Mouse (Mus musculus): ENCODE measurements around the gene Srpk1. TPM values are rescaled to one million over a fixed set of nuclear protein-coding genes. Genes with fewer than 3 reads are reported as not detected.

Srpk1 gene
- polyA plus RNA-seq, 1 experiment, result 19.7 TPM

DNA sequence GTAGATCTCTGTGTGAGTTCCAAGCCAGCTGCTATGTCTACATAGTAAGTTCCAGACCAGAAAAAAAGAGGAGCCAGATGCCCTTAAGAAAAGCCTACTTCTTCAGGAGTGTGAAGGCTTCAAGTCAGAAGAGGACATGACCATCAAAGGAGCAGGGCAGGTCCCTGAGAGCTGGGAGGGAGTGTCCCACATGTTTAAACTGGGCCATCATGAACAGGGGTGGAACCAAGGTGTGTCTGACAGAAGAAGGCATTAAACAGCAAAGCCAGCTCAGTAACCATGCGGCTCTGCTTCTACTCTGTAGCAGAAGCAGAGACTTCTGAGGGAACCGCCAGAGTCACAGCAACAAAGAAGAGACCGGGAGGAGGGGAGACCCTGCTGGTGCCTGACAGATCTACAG is 21.2 kb upstream of the Srpk1 start:
- Histone ChIP-seq H3K27ac (ENCODE audit: insufficient read depth, low read depth, low read length) (no peak overlapping the region), H3K27me3 (ENCODE audit: control insufficient read depth, insufficient read depth, low read length) (no peaks in the 10 kb centered on the region), H3K4me3 (ENCODE audit: low read depth, low read length) (no peak overlapping the region), H3K4me1 (ENCODE audit: control insufficient read depth, insufficient read depth, insufficient read length, low read length) (no peaks in the 10 kb centered on the region), H3K36me3 (ENCODE audit: control insufficient read depth, insufficient read depth, low read length) (no peaks in the 10 kb centered on the region)
- 26% methylated on average over 3 of the region's 3 CpGs for WGBS
- no peak for TF ChIP-seq CTCF (IDR thresholded peaks at IDR 0.05; ENCODE audit: extremely low read depth, insufficient read length, insufficient replicate concordance, low read depth, low read length)
- no peak for TF ChIP-seq POLR2A (IDR thresholded peaks at IDR 0.05; ENCODE audit: low read depth, low read length)

GRCm38 (mm10) chr17:28640113-28640512 is 17.6 kb upstream of the Srpk1 start:
- TF ChIP-seq CTCF (IDR thresholded peaks at IDR 0.05; ENCODE audit: extremely low read depth, insufficient read length, insufficient replicate concordance, low read depth, low read length) (no peak), POLR2A (IDR thresholded peaks at IDR 0.05; ENCODE audit: low read depth, low read length) (no peak)
- H3K27me3 ChIP-seq (ENCODE audit: control insufficient read depth, insufficient read depth, low read length), result no peaks in the 10 kb centered on the region
- H3K36me3 ChIP-seq (ENCODE audit: control insufficient read depth, insufficient read depth, low read length), result no peaks in the 10 kb centered on the region
- 83% methylated on average over 3 of the region's 3 CpGs for WGBS
- no peak overlapping the region for H3K4me3 ChIP-seq (ENCODE audit: low read depth, low read length)
- H3K27ac ChIP-seq (ENCODE audit: insufficient read depth, low read depth, low read length), result no peak overlapping the region
- peaks cover 3% of the 10 kb centered on the region; the same call in 1 of the 2 replicates for H3K4me1 ChIP-seq (ENCODE audit: control insufficient read depth, insufficient read depth, insufficient read length, low read length)

DNA sequence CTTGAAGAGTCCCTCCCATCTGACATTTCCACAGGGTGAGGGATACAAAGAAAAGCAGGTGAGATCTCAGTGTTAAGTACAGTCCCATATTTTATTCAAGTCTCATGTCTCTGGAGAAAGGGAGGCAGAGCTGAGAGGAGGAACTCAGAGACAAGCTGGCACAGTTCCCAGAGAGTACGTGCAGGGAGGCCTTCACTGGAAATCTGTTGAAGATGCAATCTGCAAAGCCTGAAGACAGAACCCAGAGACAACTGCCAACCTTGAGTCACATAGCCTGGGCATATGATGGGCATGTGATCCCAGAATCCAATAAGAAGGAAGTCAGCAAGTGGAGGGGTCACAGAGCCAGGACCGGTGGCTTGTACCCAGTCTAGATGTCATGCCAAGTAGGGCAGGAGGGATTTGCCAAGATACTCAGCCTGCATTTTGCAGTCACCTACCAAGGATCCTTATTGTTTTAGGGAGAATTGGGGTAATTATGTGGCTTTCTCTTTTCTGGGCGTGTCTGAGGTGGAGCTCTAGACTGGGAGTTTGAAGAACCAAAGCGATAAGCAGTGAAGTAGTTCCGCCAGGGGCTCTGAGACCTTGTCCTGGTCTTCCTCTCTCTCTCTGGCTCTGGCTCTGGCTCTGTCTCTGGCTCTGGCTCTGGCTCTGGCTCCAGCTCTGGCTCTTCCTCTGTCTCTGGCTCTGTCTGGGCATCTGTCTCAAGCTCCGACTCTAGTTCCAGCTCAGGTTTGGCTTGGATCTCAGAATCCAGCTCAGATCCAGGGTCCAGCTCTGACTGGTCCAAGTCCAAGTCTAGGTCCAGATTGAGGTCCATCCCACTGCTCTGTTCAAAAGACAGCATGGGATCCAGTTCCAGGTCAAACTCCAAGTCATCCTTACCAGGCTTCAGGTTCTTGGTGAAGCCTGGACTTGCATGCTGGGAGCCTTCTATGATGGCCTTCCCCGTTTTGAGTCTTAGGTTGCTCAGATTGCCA is 15.5 kb upstream of the Srpk1 start:
- Histone ChIP-seq H3K4me3 (ENCODE audit: low read depth, low read length) (no peak overlapping the region), H3K27ac (ENCODE audit: insufficient read depth, low read depth, low read length) (no peak overlapping the region), H3K36me3 (ENCODE audit: control insufficient read depth, insufficient read depth, low read length) (no peaks in the 10 kb centered on the region), H3K4me1 (ENCODE audit: control insufficient read depth, insufficient read depth, insufficient read length, low read length) (peaks cover 3% of the 10 kb centered on the region; the same call in 1 of the 2 replicates), H3K27me3 (ENCODE audit: control insufficient read depth, insufficient read depth, low read length) (no peaks in the 10 kb centered on the region)
- WGBS, result 66% methylated on average over 7 of the region's 7 CpGs
- no peak for TF ChIP-seq CTCF (IDR thresholded peaks at IDR 0.05; ENCODE audit: extremely low read depth, insufficient read length, insufficient replicate concordance, low read depth, low read length)
- no peak for TF ChIP-seq POLR2A (IDR thresholded peaks at IDR 0.05; ENCODE audit: low read depth, low read length)

- no peak for TF ChIP-seq CTCF (IDR thresholded peaks at IDR 0.05; ENCODE audit: extremely low read depth, insufficient read length, insufficient replicate concordance, low read depth, low read length)
- TF ChIP-seq POLR2A (IDR thresholded peaks at IDR 0.05; ENCODE audit: low read depth, low read length), result no peak
- Histone ChIP-seq H3K27ac (ENCODE audit: insufficient read depth, low read depth, low read length) (no peak overlapping the region), H3K36me3 (ENCODE audit: control insufficient read depth, insufficient read depth, low read length) (no peaks in the 10 kb centered on the region), H3K4me3 (ENCODE audit: low read depth, low read length) (no peak overlapping the region), H3K4me1 (ENCODE audit: control insufficient read depth, insufficient read depth, insufficient read length, low read length) (peaks cover 3% of the 10 kb centered on the region; the same call in 1 of the 2 replicates), H3K27me3 (ENCODE audit: control insufficient read depth, insufficient read depth, low read length) (no peaks in the 10 kb centered on the region)
- 80% methylated on average over 5 of the region's 5 CpGs for WGBS
These were observed 13.3 kb upstream of the Srpk1 start for GRCm38 (mm10) chr17:28635842-28636241.

DNA sequence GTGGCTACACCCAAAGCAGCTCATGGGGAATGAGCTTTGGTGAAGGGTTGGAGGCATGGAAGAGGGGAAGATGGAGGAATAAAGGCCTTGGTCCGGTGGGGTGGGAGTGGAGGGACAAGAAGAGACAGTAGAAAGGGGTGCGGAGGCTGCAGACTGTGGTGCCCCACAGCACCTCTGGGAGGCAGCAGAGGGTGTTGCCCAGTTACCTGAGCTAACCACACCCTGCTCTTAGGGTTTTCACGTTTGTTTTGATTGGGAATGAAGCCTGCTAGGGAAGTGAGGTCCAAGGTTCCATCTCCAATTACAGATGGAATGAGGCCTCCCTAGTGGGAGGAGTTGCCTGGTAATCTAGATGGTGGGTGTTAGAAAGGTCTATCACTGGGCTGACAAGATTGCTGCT is 6.6 kb upstream of the Srpk1 start:
- TF ChIP-seq CTCF (IDR thresholded peaks at IDR 0.05; ENCODE audit: extremely low read depth, insufficient read length, insufficient replicate concordance, low read depth, low read length) (peak; percentile 55; the same call in 1 of the 2 replicates), POLR2A (IDR thresholded peaks at IDR 0.05; ENCODE audit: low read depth, low read length) (no peak)
- peaks cover 12% of the 10 kb centered on the region for H3K4me1 ChIP-seq (ENCODE audit: control insufficient read depth, insufficient read depth, insufficient read length, low read length)
- no peaks in the 10 kb centered on the region for H3K36me3 ChIP-seq (ENCODE audit: control insufficient read depth, insufficient read depth, low read length)
- no peaks in the 10 kb centered on the region for H3K27me3 ChIP-seq (ENCODE audit: control insufficient read depth, insufficient read depth, low read length)
- H3K4me3 ChIP-seq (ENCODE audit: low read depth, low read length), result no peak overlapping the region
- H3K27ac ChIP-seq (ENCODE audit: insufficient read depth, low read depth, low read length), result no peak overlapping the region
- WGBS, result 31% methylated on average over 3 of the region's 3 CpGs

DNA sequence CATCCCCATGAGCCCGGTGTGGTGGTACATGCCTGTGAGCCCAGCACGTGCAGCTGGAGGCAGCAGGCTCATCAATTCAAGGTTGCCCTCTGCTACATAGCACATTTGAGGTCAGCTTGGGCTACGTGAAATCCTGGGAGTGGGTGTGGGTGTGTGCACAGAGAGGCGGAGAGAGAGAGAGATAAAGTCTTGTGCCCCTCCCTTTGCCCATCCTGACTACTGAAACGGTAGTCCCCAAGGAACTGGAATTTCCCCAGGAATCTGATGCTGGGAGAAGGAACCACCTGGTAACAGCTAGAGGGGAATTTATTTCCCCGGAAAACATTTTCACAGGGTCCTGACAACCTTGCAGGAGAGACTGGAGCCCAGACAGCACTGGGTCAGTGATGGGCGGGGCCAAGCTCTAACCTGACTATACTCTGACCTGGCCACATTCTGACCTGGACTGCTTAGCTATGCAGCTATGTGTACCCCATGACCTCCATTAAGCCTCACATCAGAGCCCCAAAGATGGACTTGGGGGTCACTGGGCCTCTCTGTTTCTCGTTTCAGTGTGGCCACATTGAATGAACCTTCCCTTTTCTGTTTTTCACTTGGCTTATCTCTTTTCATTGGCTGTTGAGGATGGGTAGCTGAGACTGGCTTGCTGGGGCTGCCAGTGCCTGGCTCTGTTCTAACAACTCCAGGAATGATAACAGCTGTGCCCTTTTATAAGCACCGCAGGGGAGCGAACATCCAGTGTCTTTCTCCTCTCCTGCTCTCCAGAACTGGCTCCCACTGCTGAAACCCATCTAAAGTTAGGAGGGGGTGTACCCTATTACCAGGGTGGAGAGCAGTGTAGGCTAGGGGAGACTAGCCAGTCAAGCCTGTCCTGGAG is 6.0 kb upstream of the Srpk1 start:
- Histone ChIP-seq H3K36me3 (ENCODE audit: control insufficient read depth, insufficient read depth, low read length) (no peaks in the 10 kb centered on the region), H3K27ac (ENCODE audit: insufficient read depth, low read depth, low read length) (no peak overlapping the region), H3K27me3 (ENCODE audit: control insufficient read depth, insufficient read depth, low read length) (no peaks in the 10 kb centered on the region), H3K4me1 (ENCODE audit: control insufficient read depth, insufficient read depth, insufficient read length, low read length) (peaks cover 12% of the 10 kb centered on the region), H3K4me3 (ENCODE audit: low read depth, low read length) (no peak overlapping the region)
- 33% methylated on average over 10 of the region's 10 CpGs for WGBS
- TF ChIP-seq CTCF (IDR thresholded peaks at IDR 0.05; ENCODE audit: extremely low read depth, insufficient read length, insufficient replicate concordance, low read depth, low read length) (no peak), POLR2A (IDR thresholded peaks at IDR 0.05; ENCODE audit: low read depth, low read length) (no peak)
